Mouse (Mus musculus) lung, adult 2 months (tissue): ENCODE measurements around the gene Apobec1.

Source experiments
- CTCF ChIP-seq: fragments of 200-500 bp; IDR thresholded peaks from 2 replicates; pipeline ENCODE4 v1.5.1; 2011; ENCODE audit warnings: mild to moderate bottlenecking, low read length, control low read depth; ENCODE audit not compliant: insufficient read depth
- POLR2A ChIP-seq: fragments of 200-500 bp; IDR thresholded peaks from 2 replicates; pipeline ENCODE4 v1.6.1; 2011; ENCODE audit warnings: low read depth, mild to moderate bottlenecking, control low read depth, low read length, borderline replicate concordance; ENCODE audit errors: extremely low read depth

DNA sequence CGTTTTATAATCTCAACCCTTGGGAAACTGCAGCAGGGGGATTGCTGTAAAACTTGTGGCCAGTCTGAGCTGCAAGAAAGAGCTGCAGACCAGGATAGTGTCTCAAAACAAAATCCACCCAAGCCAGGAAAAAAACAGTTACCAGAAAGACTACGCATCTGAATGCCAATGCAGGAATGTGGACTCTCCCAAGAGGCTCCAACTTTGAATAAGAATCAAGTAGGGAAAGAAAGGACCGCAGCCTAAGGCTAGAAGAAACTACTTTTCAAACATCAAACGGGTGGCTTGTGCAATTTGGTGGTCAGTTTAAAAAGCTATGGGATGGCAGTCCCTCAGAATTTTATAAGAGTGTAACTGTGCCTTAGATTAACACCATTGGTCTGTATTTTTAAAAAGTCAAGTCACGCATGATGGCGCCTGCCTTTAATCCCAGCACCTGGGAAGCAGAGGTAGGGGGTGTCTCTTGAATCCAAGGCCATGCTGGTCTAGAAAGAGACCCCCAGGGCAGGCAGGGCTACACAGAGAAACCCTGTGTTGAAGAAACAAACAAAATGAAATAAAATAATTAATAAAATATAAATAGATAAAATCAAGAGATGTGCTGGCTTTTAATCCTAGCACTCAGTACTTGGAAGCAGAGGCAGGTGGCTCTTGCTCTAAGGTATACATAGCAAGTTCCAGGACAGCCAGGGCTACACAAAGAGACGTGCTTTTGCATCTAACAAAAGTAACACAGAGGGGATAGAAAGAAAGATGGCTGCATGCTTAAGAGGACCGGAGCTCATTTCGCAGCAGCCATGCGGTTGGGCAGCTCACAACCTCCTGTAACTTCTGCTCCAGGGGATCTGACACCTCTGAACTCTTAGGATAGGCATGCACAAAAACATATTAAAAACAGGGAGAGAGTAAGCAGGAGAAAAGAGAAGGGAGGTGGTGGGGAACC, 6.5 kb upstream of the Apobec1 start:
- no peak for TF ChIP-seq CTCF
- TF ChIP-seq POLR2A: no peak
